Mouse (Mus musculus) gastrocnemius, postnatal 25 days (tissue): ENCODE measurements around the gene Hoxc6. TPM values are rescaled to one million over a fixed set of nuclear protein-coding genes. Genes with fewer than 3 reads are reported as not detected.

Source experiments
- DNase-seq: peaks from one replicate; pipeline ENCODE4 v3.0.0; 2022
- total RNA-seq, 2 experiments: library from RNA; stranded (reverse); gene quantifications; 1 replicate in 1 of 2; 2 replicates in 1 of 2; pipeline ENCODE4 v1.2.3; 2021

The Hoxc6 gene
- total RNA-seq, 2 experiments from 2014 or later: 5.3 to 8.1 TPM

DNA sequence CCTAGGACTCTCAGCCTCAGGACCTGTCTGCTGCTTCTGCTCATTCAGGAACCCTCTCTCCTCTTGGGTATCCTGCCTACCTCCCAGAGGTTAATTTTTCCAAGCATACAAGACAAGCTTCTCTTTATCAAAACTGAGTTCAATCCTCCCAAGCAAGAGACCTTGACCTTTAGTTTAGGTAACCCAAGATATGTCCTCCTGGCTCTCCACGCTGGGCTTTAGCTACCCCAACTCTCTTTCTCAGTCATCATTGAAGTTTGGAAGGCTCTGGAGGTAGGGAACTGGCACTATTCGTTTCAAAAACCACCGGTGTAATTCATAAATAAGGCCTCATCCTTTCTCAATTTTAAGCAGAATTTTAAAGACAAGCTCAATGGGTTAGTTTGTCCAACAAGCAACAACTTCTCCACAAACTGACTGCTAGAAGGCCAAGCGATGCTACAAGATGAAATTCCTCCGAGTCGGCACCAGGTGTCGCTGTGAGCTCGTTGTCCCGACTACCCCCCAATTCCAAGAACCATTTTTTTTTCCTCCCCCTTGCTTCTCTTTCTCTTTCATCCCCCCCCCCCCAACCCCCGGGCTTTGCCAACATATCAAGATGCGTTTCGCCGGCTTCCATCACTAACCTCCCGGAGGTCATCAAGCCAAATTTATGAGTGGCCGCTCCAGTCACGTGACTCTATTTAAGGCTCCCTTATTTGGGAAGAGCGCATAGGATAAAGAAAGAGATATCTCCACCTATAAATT is 15.4 kb downstream of the Hoxc6 start:
- peak; percentile 35 for DNase-seq

DNA sequence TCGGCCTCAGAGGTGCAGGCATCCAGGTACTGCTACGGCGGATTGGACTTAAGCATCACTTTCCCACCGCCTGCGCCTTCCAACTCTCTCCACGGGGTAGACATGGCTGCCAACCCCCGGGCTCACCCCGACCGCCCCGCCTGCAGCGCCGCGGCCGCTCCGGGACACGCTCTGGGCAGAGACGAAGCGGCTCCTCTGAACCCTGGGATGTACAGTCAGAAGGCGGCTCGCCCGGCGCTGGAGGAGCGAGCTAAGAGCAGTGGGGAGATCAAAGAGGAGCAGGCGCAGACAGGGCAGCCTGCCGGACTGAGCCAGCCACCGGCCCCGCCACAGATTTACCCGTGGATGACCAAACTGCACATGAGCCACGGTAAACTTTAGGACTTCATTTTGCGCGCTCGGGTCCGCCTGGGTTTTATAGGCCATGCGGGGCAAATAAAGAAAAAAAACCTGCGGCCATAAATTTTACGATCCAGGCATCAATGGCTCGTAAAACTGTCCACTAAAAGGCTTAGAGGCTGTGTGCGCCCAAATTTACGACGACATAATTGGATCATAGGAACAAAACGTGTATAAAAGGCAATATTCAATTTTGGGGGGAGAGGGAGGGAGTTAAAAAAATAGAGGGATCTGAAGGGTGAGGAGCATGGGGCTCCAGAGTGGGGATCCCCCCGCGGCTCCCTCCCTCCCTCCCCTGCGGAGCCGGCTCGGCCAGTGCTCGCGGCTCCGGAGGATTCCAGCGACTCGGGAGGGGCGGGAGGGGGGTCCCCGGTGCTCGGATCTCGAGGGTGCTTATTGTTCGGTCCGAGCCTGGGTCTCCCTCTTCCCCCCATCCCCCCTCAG is 16.3 kb downstream of the Hoxc6 start:
- DNase-seq: peak; percentile 55

DNA sequence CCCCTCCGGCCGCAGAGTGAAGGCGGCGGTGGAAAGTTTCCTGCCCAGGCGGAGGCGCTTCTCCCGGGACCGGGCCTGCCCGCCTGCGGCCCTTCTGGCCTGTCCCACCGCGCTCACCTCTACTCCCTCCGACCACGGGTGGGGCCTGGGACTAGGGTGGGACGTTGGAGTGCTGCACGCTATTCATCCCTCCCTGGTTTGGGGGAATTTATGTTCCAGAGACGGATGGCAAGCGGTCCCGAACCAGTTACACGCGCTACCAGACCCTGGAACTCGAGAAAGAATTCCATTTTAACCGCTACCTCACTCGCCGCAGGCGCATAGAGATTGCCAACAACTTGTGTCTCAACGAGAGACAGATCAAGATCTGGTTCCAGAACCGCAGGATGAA is 16.9 kb downstream of the Hoxc6 start:
- no peak for DNase-seq

DNA sequence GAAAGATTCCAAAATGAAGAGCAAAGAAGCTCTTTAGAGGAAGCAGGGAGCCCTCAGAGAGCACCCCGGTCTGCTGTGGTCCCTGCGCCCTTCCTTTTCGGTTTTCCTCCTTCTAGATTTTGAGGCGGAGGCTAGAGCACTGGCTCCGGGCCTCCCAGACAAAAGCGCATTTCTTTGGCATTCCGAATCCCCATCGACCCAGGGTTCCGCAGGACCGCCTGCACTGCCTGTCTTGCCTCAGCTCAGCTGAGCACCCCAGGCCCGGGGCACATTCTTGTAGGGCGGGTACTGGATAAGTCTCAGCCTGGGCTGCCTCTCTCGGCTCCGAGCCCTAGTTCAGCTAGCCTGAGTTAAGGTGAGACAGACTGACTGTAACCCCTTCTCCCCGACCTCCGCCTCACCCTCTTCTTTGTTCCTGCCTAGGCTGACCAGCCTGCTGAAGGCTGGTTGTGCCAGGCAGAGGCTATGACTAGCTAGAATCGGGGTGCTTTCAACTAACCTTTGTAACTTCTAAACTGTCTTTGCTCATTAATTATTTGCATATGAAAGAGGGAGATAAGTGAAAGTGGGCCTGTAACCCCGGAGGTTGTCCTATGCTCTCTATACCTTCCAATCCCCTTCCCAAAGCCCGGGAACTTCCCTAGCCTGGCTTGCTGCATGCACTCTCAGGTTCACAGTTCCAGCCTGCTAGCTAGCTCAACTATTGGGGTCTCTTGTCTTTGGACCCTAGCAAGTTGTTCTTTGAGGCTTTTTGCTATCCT is 17.5 kb downstream of the Hoxc6 start:
- no peak for DNase-seq

DNA sequence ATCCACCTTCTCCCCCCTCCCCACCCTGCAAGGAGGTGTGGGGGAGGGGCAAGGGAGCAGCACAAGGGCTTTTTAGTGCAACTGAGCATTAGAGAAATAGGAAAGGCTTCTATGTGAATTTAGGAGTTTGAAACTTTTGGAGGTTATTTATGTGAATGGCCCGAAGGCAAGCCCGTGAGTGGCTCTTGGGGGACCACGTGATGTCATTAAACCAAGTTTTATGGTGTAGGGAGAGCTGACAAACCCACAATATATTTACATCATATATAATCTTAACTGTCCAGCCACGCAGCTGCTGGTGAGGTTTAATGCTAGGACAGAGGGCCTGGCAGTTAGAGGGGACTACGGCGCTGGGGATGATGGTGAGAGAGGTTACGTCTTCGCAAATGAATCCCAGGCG is 20.6 kb downstream of the Hoxc6 start, which contains the start of gene Hoxc4:
TSS of gene Hoxc4 (plus strand) at position 299 of the 400 bp plus-strand sequence.
- no peak for DNase-seq

DNA sequence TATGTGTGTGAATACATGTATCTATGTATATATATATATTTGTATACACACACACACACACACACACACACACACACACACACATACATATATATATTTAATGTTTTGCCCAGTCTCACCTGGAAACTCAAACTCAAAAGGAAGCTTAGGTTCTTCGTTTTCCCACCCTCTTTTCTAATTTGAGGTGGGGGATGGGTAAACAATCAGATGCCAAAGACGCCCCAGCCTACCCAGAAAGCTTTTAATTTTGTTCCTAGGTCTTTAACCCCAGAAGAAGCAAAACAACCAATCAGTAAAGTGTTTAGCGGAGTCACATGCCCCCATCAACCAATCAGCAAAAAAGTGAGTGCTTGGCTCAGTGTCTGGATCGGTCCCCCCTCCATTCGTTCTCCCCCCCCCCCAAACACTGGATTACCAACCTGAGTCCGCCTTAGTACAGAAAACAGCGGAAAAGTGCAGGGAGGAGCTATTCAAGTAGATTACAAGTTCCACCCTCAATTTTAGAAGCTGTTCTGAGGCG is 22.9 kb downstream of the Hoxc6 start:
- DNase-seq: no peak

DNA sequence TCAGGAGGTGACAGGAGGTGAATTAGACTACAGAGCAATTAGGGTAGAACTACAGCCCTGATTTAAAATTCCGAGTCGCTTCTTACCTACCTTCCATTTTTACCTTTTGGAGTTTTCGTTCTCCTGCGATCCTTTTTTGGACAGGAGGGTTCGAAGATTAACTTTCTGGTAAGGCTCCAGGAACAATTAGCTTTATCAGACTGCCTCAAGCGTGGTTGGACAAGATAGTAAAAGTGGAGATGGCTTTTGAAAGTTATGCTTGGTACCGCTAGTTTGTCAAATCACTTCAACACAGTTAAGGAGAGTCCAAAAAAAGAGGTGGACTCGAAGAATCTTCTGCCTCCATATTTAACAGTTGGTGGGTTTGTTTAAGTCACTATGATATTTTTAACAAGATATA is 23.5 kb downstream of the Hoxc6 start:
- DNase-seq: no peak

DNA sequence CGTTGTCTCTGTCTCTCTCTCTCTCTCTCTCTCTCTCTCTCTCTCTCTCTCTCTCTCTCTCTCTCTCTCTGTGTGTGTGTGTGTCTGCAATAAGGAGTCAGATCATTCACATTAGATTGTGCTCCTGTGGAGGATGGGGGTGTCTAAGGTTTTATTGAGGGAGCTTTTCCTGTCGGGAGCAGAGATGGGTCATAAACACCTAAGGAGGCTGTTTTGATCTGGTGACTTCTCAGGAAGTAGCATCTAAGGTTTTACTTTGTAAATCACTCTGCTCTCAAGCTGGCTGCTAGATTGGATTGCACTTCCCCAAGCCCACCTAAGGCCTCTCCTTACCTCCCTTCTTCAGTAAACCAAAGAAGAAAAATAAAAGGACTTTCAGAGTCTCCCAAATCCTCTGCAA is 26.1 kb downstream of the Hoxc6 start:
- no peak for DNase-seq

DNA sequence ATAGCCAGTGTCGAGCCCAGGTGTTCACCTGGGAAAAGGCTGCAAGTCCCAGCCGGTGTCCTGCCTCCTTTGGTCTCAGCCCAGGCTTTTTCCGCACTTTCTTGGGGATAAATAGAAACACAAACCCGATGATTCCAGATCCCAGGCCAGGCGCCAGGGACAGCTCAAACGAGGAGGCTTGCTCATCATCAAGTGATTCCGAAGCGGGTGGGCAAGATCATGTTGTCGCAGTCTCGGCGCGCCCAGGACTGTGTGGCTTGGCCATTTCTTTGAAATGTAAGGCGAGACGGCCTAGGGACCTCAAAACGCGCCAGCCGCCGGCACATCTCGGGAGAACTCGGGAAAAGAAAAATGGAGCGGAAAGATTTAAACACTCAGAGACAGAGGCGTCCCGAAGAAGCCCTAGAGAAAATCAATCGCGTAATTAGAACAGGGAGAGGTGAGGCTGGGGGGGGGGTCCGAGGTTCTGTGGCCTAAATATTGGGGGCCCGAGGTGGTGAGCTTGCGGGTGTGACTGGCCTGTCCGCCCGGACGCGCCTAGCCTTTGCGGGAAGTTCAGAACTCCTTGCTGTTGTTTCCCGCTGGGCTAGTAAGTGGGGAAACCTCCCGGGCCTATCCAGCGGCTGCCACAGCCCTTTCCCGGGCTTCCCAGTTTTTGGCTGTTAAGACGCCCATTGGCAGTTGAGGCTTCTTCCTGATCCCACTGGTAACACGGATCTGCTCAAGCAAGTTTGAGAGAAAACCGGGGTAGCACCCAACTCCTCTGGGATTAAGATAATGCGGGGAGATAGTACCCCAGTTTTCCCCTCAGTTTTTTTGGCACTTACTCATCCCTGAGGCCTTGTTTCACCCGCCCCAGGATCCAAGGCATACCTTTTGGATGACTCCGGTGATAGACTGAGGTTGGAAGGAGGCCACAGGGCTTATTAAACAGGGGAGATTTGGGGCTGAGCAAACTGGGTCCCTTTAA is 29.5 kb downstream of the Hoxc6 start:
- peak; percentile 53 for DNase-seq

DNA sequence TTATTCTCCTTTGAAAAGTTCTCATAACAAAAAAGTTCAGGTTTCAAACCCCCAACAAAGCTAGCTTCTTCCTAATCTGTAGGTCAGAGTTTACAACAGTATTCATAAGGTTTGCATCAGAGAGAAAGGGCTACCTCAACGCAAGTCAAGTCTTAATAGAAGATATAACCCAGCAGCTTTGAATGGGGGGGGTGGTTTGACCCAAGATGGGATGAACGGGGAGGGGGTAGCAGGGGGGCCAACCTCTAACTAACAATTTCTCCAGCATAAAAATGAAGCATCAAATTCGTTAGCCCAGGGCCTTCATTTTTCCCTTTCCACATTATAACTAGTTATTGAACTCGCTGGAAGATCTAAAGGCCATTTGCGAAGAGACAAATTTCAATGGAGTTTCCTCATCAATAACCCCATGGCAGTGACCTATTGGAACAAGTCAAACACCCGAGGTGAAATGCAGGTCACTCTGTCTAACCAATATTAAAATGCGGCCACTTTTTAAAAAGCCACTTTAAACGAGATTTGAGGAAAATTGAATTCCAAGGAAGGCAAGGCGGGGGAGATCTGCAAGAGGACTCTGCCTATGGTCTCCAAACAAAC is 31.0 kb downstream of the Hoxc6 start:
- DNase-seq: no peak

DNA sequence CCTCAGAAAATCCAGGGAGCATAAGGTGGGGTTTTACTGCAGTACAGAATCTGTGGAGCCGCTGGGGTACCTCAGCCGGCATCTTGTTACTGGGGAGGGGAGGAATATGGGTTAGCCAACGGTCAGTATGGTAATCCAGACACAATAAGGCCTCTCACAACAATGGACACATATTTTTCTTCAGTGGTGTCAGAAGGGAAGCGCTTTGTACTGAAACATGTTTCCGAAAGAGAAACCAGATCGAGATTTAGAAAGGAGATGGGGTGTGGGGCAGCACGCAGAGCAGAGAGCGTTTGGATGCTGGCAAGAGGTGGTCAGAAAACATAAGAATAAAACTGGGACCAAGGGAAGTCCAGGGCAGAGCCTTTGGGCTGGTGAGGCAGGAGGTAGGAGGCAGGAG is 32.1 kb downstream of the Hoxc6 start:
- no peak for DNase-seq

DNA sequence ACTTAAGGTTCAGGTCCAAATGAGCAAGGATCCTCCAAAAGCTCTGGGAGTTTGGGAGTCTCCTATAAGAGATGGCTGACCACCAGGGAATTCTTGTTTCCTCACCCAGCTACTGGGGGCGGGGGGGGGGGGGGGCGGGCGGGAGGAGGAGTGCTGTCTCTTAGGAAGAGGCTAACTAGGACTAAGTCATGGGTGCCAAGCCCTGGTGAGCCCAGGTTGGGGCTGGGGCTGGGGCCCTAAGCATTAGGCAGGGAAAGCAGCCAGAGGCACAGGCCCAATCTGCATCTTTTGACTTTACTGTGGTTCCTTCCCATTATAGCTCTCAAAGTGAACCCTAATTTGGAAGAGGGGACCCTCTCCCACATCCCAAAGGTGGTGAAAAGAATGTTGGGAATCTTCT is 34.1 kb downstream of the Hoxc6 start:
- no peak for DNase-seq

DNA sequence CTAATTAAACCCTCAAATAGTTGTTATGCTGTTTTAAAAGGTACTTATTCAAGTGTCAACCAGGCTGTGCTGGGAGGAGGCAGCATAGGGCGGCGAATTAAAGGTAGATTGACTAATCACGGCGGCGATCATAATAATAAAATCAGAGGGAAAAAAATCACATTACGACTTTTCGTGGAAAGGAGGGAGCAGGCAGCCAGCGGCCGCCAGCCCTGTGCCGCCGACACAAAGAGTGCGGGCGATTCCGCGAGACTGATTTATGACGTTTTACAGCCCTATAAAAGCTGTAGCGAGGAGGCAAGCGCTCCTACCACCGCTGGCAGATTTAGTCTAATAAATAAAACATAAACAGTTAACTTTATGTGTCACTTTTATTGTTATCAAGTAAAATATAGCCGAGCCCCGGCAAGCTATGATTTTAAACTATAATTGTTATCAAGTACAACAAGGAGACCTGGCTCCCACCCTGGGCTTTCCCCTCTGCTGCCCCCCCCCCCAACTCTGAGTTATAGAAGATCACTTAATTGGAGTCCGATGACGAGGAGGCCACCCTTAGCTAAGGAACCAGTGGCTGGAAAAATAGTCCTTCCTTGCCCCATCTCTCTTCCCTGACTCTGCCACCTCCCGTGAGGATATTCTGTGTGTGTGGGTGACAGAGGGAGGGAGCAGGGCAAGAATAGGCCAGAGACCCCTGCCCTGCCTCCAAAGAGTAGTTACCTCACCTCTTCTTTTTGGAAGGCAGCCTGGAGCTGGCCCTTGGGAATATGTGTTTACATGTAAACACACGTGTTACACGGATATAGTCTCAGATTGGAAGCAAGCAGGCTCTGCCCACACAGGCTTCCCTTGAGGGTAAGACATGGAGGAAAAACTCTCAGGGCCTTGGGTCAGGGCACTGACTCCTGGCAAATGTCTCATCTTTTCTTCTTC is 34.9 kb downstream of the Hoxc6 start:
- no peak for DNase-seq

DNA sequence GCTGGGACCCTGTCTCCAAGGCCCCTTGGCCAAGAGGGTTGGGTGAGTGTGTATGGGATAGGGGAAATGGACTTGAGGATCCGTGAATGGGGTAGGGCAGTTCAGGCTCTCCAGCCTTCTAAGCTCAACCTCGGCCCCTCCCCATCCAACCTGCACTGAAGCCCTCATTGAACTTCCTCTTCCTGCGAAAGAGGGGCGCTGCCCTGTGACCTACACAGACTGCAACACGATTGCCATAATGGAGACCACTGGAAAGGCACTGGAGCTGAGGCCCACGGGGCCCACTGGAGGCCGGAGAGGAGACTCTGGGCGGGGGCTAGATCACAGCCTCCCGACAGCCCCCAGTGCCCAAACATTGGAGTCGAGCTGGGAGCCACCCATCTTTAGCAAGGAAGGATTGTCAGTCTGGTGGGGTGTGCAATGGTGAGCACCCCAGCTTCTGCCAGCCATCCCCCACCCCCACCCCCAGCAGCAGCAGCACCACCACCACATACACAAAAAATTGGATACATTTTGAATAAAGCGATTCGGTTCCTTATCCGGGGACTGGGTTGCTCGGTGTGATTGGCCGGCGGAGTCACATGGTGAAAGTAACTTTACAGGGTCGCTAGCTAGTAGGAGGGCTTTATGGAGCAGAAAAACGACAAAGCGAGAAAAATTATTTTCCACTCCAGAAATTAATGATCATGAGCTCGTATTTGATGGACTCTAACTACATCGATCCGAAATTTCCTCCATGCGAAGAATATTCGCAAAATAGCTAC is 36.2 kb downstream of the Hoxc6 start:
- DNase-seq: no peak

DNA sequence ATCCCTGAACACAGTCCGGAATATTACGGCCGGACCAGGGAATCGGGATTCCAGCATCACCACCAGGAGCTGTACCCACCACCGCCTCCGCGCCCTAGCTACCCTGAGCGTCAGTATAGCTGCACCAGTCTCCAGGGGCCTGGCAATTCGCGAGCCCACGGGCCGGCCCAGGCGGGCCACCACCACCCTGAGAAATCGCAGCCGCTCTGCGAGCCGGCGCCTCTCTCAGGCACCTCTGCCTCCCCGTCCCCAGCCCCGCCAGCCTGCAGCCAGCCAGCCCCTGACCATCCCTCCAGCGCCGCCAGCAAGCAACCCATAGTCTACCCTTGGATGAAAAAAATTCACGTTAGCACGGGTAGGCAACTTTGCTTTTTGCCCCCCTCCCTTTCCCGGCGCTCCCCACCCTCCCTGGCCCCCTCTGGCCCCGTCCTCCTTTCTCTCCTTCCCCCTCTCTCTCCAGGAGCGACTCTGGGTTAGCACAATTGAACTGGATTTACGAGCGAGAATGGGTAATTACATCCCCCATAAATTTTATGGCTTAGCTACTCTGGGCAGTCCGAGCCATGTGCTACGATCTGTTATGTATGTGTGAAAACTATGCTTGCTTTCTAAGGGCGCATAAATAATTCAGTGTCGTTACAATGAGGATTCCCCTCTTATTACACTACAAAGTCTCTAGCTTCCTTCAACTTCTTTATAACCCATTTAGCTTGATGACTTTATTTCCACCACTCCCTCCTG is 36.9 kb downstream of the Hoxc6 start:
- DNase-seq: no peak

DNA sequence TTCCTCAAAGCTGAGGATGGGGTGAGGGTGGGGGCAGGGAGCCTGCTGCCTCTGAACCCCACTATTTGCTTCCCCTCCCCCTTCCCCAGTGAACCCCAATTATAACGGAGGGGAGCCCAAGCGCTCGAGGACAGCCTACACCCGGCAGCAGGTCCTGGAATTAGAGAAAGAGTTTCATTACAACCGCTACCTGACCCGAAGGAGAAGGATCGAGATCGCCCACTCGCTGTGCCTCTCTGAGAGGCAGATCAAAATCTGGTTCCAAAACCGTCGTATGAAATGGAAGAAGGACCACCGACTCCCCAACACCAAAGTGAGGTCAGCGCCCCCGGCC is 37.5 kb downstream of the Hoxc6 start:
- DNase-seq: no peak

DNA sequence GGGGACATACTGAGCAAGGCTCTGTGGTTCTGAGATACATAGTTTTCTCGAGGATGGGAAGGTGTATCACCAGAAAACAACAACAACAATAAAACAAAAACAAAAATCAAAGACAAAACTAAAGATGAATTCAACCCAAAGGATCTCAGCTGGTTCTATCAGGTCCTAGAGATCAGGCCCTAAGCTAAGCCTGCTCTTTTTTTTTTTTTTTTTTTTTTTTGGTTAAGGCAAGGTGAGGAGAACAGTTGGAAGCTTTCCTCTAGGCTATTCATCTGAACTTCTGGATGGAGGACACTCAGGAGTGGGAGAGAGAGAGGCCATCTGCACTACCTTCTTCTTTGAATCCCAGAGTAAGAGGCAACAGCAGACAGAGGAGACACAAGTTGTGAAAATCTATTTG is 39.5 kb downstream of the Hoxc6 start:
- DNase-seq: no peak

DNA sequence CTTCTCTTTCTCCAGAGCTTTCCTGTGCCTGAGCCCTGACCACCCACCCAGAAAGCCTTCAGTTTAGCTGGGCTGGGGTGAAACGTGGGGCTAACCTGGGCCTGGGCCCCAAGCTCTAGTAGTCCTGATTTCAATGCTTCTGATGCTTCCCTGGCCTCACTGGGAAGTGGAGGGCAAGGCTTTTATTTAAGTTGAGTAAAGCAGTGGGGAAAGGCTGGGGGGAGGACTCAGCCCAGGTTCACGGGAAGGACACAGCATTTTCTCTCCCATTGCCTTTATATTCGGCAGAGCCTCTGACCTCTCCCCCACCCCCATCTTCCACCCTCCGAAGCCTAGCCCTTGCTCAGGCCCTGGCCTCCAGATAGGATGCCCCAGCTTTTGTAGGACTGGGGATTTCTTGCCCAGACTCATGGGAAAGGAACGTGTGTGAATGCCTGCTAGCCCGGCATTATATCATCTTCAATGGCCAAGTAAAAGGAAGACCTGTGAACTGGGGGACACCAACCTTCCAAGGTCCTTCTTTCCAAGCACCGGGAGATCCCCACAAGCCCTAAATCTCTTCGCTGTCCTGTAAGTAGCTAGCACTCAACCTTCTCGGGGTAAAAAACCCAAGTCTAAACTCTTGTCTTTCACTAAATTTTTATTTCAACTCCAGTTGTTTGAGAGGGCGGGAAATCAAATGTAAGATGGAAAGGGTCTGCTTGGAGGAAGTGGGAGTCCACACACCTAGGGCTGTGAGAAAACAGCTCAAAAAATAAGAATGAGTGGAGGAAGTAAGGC is 40.8 kb downstream of the Hoxc6 start:
- no peak for DNase-seq
